Mouse (Mus musculus): ENCODE measurements around the gene Cfap73.

DNA sequence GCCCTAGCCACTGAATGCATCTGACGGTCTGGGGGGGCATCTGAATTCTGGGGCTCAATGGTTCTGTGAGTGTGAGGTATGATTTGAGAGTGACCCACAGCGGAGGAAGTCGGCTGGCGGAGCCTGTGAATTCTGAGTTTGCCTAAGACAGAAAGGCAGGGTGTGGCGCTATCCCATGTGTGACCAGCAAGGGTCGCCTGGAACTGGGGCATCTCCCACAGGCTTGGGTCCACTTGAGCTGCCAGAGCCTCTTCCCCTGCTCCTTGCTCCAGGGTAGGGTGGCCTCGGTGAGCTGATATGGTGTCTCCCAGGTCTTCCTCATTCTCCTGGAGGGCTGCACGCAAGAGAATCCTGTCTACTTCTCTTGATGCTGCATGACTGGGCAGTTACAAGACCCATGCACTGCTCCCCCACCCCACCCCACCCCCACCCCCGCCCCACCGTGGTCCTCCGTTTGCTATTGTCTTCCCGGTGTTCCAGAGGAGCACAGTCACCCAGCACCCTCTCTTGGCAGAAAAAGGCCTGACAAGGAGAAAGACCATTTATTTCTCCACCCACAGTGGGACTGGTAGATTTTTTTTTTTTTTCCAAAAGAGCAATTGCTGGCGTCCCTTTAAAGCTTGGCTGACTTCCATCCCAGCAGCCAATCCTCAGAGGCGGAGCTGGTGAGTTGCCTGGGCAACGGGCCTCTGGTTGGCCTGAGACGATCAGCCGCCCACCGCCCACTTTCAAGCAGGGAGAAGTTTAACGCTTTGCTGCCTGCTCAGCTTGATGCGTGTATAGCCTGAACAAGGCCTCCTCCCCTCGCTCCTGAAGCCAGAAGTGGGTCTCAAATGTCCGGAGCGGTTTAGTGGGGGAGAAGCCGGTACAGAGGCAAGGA is 45.9 kb upstream of the Cfap73 start:
- TF ChIP-seq CTCF (IDR thresholded peaks at IDR 0.05; ENCODE audit: borderline replicate concordance, insufficient read depth, low read depth, low read length) (peak; percentile 76), POLR2A (IDR thresholded peaks at IDR 0.05; ENCODE audit: borderline replicate concordance, insufficient read depth, low read length) (no peak)

Data from cerebellum, adult 2 months (tissue).